Mouse (Mus musculus): ENCODE data around the gene Ccdc78. TPM values are rescaled to one million over a fixed set of nuclear protein-coding genes. Genes with fewer than 3 reads are reported as not detected.
A peak's percentile ranks its signal among the peaks of the same experiment; 100 is the strongest.

Ccdc78 gene
- polyA plus RNA-seq, 1 experiment from 2014 or later: 5.8 TPM

- no peaks in the 10 kb centered on the region for H3K27me3 ChIP-seq (replicated peaks; ENCODE audit: insufficient read depth, low read length)
- peak; percentile 79 for ATAC-seq
- no peak for TF ChIP-seq EP300 (IDR thresholded peaks at IDR 0.05)
- peak; percentile 97 for DNase-seq (ENCODE audit: low spot score)
- H3K9me3 ChIP-seq (ENCODE audit: low read length): no peaks in the 10 kb centered on the region
- peak within 1 kb of the TSS; percentile 98 for H3K27ac ChIP-seq (ENCODE audit: low read length)
- H3K4me2 ChIP-seq (replicated peaks; ENCODE audit: low read depth, low read length): peak within 1 kb of the TSS; percentile 84
- peak within 1 kb of the TSS; percentile 66 for H3K9ac ChIP-seq (replicated peaks; ENCODE audit: low read depth)
- 4% methylated on average over 24 of the region's 24 CpGs for WGBS
- H3K4me3 ChIP-seq (ENCODE audit: low read depth, low read length): peak within 1 kb of the TSS; percentile 55
- 0 out of 2 replicates have a peak, but pooled peaks cover 5% of the 10 kb centered on the region for H3K36me3 ChIP-seq (ENCODE audit: insufficient read depth, low read length)
- H3K4me1 ChIP-seq (ENCODE audit: insufficient read depth, low read depth, low read length): peaks cover 45% of the 10 kb centered on the region
Observed at GRCm38 (mm10) chr17:25833291-25833663, 46.9 kb downstream of the Ccdc78 start, which contains the start of gene Stub1. TSS of gene Stub1 (minus strand) at chr17:25833404.

- H3K36me3 ChIP-seq (ENCODE audit: insufficient read depth, low read length): 0 out of 2 replicates have a peak, but pooled peaks cover 5% of the 10 kb centered on the region
- DNase-seq (ENCODE audit: low spot score): peak; percentile 31
Observed at GRCm38 (mm10) chr17:25833961-25834594, 47.7 kb downstream of the Ccdc78 start.

GRCm38 (mm10) chr17:25834595-25835222, 48.3 kb downstream of the Ccdc78 start:
- Histone ChIP-seq H3K9me3 (ENCODE audit: low read length) (no peaks in the 10 kb centered on the region), H3K36me3 (ENCODE audit: insufficient read depth, low read length) (0 out of 2 replicates have a peak, but pooled peaks cover 5% of the 10 kb centered on the region), H3K4me3 (ENCODE audit: low read depth, low read length) (peak overlapping the region; percentile 55; the same call in 1 of the 2 replicates), H3K9ac (replicated peaks; ENCODE audit: low read depth) (0 out of 2 replicates have a peak overlapping the region, but pooled peaks have one; percentile 13), H3K4me1 (ENCODE audit: insufficient read depth, low read depth, low read length) (peaks cover 39% of the 10 kb centered on the region), H3K27ac (ENCODE audit: low read length) (peak overlapping the region; percentile 98; the same call in 1 of the 2 replicates), H3K4me2 (replicated peaks; ENCODE audit: low read depth, low read length) (peak overlapping the region; percentile 84), H3K27me3 (replicated peaks; ENCODE audit: insufficient read depth, low read length) (no peaks in the 10 kb centered on the region)
- TF ChIP-seq EP300 (IDR thresholded peaks at IDR 0.05): no peak
- 79% methylated on average over 12 of the region's 12 CpGs for WGBS
- ATAC-seq (no peak), DNase-seq (ENCODE audit: low spot score) (no peak)

More at GRCm38 (mm10) chr17:25833961-25834594, 47.7 kb downstream of the Ccdc78 start:
- Histone ChIP-seq H3K27me3 (replicated peaks; ENCODE audit: insufficient read depth, low read length) (no peaks in the 10 kb centered on the region), H3K4me3 (ENCODE audit: low read depth, low read length) (peak overlapping the region; percentile 55), H3K4me2 (replicated peaks; ENCODE audit: low read depth, low read length) (peak overlapping the region; percentile 84), H3K27ac (ENCODE audit: low read length) (peak overlapping the region; percentile 98), H3K9me3 (ENCODE audit: low read length) (no peaks in the 10 kb centered on the region), H3K9ac (replicated peaks; ENCODE audit: low read depth) (peak overlapping the region; percentile 55; the same call in 1 of the 2 replicates), H3K4me1 (ENCODE audit: insufficient read depth, low read depth, low read length) (peaks cover 45% of the 10 kb centered on the region)
- WGBS: 19% methylated on average over 5 of the region's 6 CpGs
- no peak for ATAC-seq
- TF ChIP-seq EP300 (IDR thresholded peaks at IDR 0.05) (no peak), CTCF (IDR thresholded peaks at IDR 0.05) (no peak)

GRCm38 (mm10) chr17:25835301-25835700, 48.9 kb downstream of the Ccdc78 start:
- 0 out of 2 replicates have a peak overlapping the region, but pooled peaks have one; percentile 84 for H3K4me2 ChIP-seq (replicated peaks; ENCODE audit: low read depth, low read length)
- 94% methylated on average over 7 of the region's 7 CpGs for WGBS
- no peak overlapping the region for H3K27ac ChIP-seq (ENCODE audit: low read length)
- H3K9me3 ChIP-seq (ENCODE audit: low read length): no peaks in the 10 kb centered on the region
- no peak overlapping the region for H3K9ac ChIP-seq (replicated peaks; ENCODE audit: low read depth)
- H3K36me3 ChIP-seq (ENCODE audit: insufficient read depth, low read length): peaks cover 6% of the 10 kb centered on the region; the same call in 1 of the 2 replicates
- TF ChIP-seq EP300 (IDR thresholded peaks at IDR 0.05): no peak
- no peak for TF ChIP-seq CTCF (IDR thresholded peaks at IDR 0.05)
- H3K27me3 ChIP-seq (replicated peaks; ENCODE audit: insufficient read depth, low read length): no peaks in the 10 kb centered on the region
- DNase-seq (ENCODE audit: low spot score): no peak
- H3K4me3 ChIP-seq (ENCODE audit: low read depth, low read length): no peak overlapping the region
- ATAC-seq: no peak
- peaks cover 39% of the 10 kb centered on the region for H3K4me1 ChIP-seq (ENCODE audit: insufficient read depth, low read depth, low read length)

DNA sequence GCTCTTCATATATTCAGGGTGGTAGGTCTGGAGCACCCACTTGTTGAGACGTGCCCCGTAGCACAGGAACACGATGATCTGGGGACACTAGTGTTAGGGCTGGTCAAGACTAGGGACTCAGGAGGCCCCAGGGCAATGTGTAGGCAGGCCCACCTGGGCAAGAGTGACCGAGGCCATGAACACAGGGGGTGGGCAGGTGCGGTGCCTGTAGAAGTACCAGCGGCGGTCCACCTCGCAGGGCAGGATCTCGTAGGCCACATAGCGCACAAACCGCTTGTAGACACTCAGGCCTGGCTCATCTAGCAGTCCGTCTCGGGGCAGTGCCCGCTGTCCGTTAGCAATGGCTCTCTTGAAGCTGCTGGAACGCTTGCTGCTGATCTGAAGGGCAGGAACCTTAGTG, 49.4 kb downstream of the Ccdc78 start:
- Histone ChIP-seq H3K27ac (ENCODE audit: low read length) (no peak overlapping the region), H3K4me2 (replicated peaks; ENCODE audit: low read depth, low read length) (no peak overlapping the region), H3K9me3 (ENCODE audit: low read length) (no peaks in the 10 kb centered on the region), H3K4me1 (ENCODE audit: insufficient read depth, low read depth, low read length) (peaks cover 39% of the 10 kb centered on the region), H3K36me3 (ENCODE audit: insufficient read depth, low read length) (peaks cover 6% of the 10 kb centered on the region; the same call in 1 of the 2 replicates), H3K27me3 (replicated peaks; ENCODE audit: insufficient read depth, low read length) (no peaks in the 10 kb centered on the region), H3K4me3 (ENCODE audit: low read depth, low read length) (no peak overlapping the region), H3K9ac (replicated peaks; ENCODE audit: low read depth) (no peak overlapping the region)
- ATAC-seq (no peak), DNase-seq (ENCODE audit: low spot score) (no peak)
- TF ChIP-seq CTCF (IDR thresholded peaks at IDR 0.05) (no peak), EP300 (IDR thresholded peaks at IDR 0.05) (no peak)
- whole genome bisulfite sequencing: 84% methylated on average over 16 of the region's 16 CpGs

- DNase-seq (ENCODE audit: low spot score) (no peak), ATAC-seq (no peak)
- H3K36me3 ChIP-seq (ENCODE audit: insufficient read depth, low read length): peaks cover 5% of the 10 kb centered on the region; the same call in 1 of the 2 replicates
- no peaks in the 10 kb centered on the region for H3K9me3 ChIP-seq (ENCODE audit: low read length)
- WGBS: 26% methylated on average over 20 of the region's 23 CpGs
- no peak overlapping the region for H3K27ac ChIP-seq (ENCODE audit: low read length)
- peak overlapping the region; percentile 68 for H3K4me2 ChIP-seq (replicated peaks; ENCODE audit: low read depth, low read length)
- peaks cover 33% of the 10 kb centered on the region for H3K4me1 ChIP-seq (ENCODE audit: insufficient read depth, low read depth, low read length)
- no peak for TF ChIP-seq CTCF (IDR thresholded peaks at IDR 0.05)
- TF ChIP-seq EP300 (IDR thresholded peaks at IDR 0.05): no peak
- no peak overlapping the region for H3K9ac ChIP-seq (replicated peaks; ENCODE audit: low read depth)
- peak overlapping the region; percentile 31; the same call in 1 of the 2 replicates for H3K4me3 ChIP-seq (ENCODE audit: low read depth, low read length)
- H3K27me3 ChIP-seq (replicated peaks; ENCODE audit: insufficient read depth, low read length): no peaks in the 10 kb centered on the region
Observed at GRCm38 (mm10) chr17:25836397-25837075, 50.2 kb downstream of the Ccdc78 start.

Data from lung, postnatal 0 days (tissue).